Comparison of ENCODE assay signal across 13 mouse cellular contexts in the genomic region with DNA sequence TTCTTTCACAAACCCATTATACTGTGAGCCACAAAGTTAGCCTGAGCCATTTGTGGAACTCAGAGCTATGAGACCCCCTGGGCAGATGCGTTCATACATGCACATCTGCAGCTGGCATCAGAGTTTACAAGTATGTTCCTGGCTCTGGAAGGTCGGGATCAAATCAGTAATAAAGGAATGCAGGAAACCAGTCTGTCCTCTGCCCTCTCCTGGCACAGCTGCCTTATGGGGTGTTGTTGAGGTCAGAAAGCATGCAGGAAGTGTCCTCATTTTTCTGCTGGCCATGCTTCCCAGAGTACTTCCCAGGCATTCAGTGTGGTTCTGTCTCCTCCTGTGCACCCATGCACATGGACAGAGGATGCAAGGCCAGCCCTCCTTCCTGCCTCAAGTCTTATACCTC. TPM values are rescaled to one million over a fixed set of nuclear protein-coding genes. Genes with fewer than 3 reads are reported as not detected.
A peak's percentile ranks its signal among the peaks of the same experiment; 100 is the strongest.
DNase-seq lines count a peak whose midpoint lies in the region; ATAC-seq lines count a peak whose summit lies in the region.
"Had no signal": no experiment of that assay in that cellular context is flagged by ENCODE, and none has a peak within 500 bp of the region (broad histone marks: within the 10 kb centered on the region; RNA-seq: fewer than 3 reads in every experiment).

No protein-coding gene starts in this region.

- H3K36me3 ChIP-seq in heart, embryonic 16.5 days (ENCODE audit: control insufficient read depth, insufficient read depth) = no peaks in the 10 kb centered on the region
- 0 out of 2 replicates have a peak, but pooled peaks cover 11% of the 10 kb centered on the region for H3K36me3 ChIP-seq in embryonic facial prominence, embryonic 14.5 days (ENCODE audit: control insufficient read depth, insufficient read depth, low read length)
- H3K36me3 ChIP-seq in hindbrain, embryonic 11.5 days (ENCODE audit: control insufficient read depth, insufficient read depth, low read length) = peaks cover 4% of the 10 kb centered on the region; the same call in 1 of the 2 replicates

- H3K9me3 ChIP-seq in heart, embryonic 16.5 days (replicated peaks; ENCODE audit: control insufficient read depth, low read length) = no peaks in the 10 kb centered on the region
- no peaks in the 10 kb centered on the region for H3K9me3 ChIP-seq in embryonic facial prominence, embryonic 14.5 days (ENCODE audit: control insufficient read depth, low read length)
- H3K9me3 ChIP-seq in hindbrain, embryonic 11.5 days (ENCODE audit: control insufficient read depth, low read length) = no peaks in the 10 kb centered on the region
- H3K9me3 ChIP-seq: hindbrain, embryonic 15.5 days; liver, embryonic 13.5 days; midbrain, embryonic 10.5 days had no signal

- no peaks in the 10 kb centered on the region for H3K27me3 ChIP-seq in heart, embryonic 16.5 days (ENCODE audit: control insufficient read depth, insufficient read depth, low read length)
- H3K27me3 ChIP-seq in embryonic facial prominence, embryonic 14.5 days (replicated peaks; ENCODE audit: control insufficient read depth, insufficient read depth, low read length) = no peaks in the 10 kb centered on the region
- no peaks in the 10 kb centered on the region for H3K27me3 ChIP-seq in hindbrain, embryonic 11.5 days (ENCODE audit: control insufficient read depth, insufficient read depth, low read length)
- H3K27me3 ChIP-seq: hindbrain, embryonic 15.5 days; liver, embryonic 13.5 days had no signal

- no peak for ATAC-seq in heart, embryonic 16.5 days (replicated peaks; ENCODE audit: extremely low read depth, insufficient read depth, low FRiP score)
- no peak for ATAC-seq in embryonic facial prominence, embryonic 14.5 days (ENCODE audit: low read depth)
- ATAC-seq in hindbrain, embryonic 11.5 days (ENCODE audit: low FRiP score) = no peak

- H3K4me2 ChIP-seq in heart, embryonic 16.5 days (ENCODE audit: low read depth, low read length) = no peak overlapping the region
- H3K4me2 ChIP-seq in embryonic facial prominence, embryonic 14.5 days (ENCODE audit: low read depth, low read length) = no peak overlapping the region
- H3K4me2 ChIP-seq in hindbrain, embryonic 11.5 days (replicated peaks; ENCODE audit: low read depth, low read length) = no peak overlapping the region
- H3K4me2 ChIP-seq: hindbrain, embryonic 15.5 days; liver, embryonic 13.5 days had no signal

- H3K27ac ChIP-seq in heart, embryonic 16.5 days (ENCODE audit: low read length) = peak overlapping the region; percentile 22; the same call in 1 of the 2 replicates
- peak overlapping the region; percentile 16; the same call in 1 of the 2 replicates for H3K27ac ChIP-seq in embryonic facial prominence, embryonic 14.5 days (replicated peaks; ENCODE audit: low read depth, low read length)
- no peak overlapping the region for H3K27ac ChIP-seq in hindbrain, embryonic 11.5 days (ENCODE audit: low read depth, low read length)
- H3K27ac ChIP-seq: hindbrain, embryonic 15.5 days; liver, embryonic 13.5 days; midbrain, embryonic 10.5 days had no signal

- no peak for DNase-seq in heart, postnatal 36 days
- DNase-seq in Muller cell, postnatal 12 days (ENCODE audit: inconsistent ontology term) = peak; percentile 14
- DNase-seq in embryonic facial prominence, embryonic 14.5 days (ENCODE audit: low spot score) = no peak
- peak; percentile 50 to 62 for DNase-seq in kidney, postnatal 25 days
- DNase-seq in hindbrain, embryonic 11.5 days (ENCODE audit: low spot score) = no peak
- no peak for DNase-seq in right cerebral cortex, postnatal 4 days
- DNase-seq: adrenal gland, postnatal 10 days; liver, embryonic 13.5 days; thymus, postnatal 25 days had no signal

- H3K4me3 ChIP-seq in heart, embryonic 16.5 days (ENCODE audit: low read length) = no peak overlapping the region
- no peak overlapping the region for H3K4me3 ChIP-seq in embryonic facial prominence, embryonic 14.5 days (ENCODE audit: low read depth, low read length)
- no peak overlapping the region for H3K4me3 ChIP-seq in hindbrain, embryonic 11.5 days (ENCODE audit: low read depth, low read length)
- H3K4me3 ChIP-seq: hindbrain, embryonic 15.5 days; liver, embryonic 13.5 days; midbrain, embryonic 10.5 days had no signal

- WGBS in heart, embryonic 16.5 days = 65% methylated on average over 2 of the region's 2 CpGs
- WGBS in embryonic facial prominence, embryonic 14.5 days = 50% methylated on average over 2 of the region's 2 CpGs
- 85% methylated on average over 2 of the region's 2 CpGs for WGBS in hindbrain, embryonic 11.5 days

- no peak overlapping the region for H3K9ac ChIP-seq in heart, embryonic 16.5 days (ENCODE audit: low read length)
- no peak overlapping the region for H3K9ac ChIP-seq in embryonic facial prominence, embryonic 14.5 days (ENCODE audit: low read depth, low read length)
- H3K9ac ChIP-seq in hindbrain, embryonic 11.5 days (ENCODE audit: low read depth, low read length) = no peak overlapping the region
- H3K9ac ChIP-seq: hindbrain, embryonic 15.5 days; liver, embryonic 13.5 days had no signal

- intact Hi-C loops in heart, postnatal 36 days (cut with DNase I) = no loop called here

- H3K4me1 ChIP-seq in heart, embryonic 16.5 days (ENCODE audit: control insufficient read depth, insufficient read depth, low read length) = peaks cover 32% of the 10 kb centered on the region
- peaks cover 30% of the 10 kb centered on the region for H3K4me1 ChIP-seq in embryonic facial prominence, embryonic 14.5 days (ENCODE audit: control insufficient read depth, insufficient read depth, low read length)
- H3K4me1 ChIP-seq in hindbrain, embryonic 11.5 days (replicated peaks; ENCODE audit: control insufficient read depth, insufficient read depth, low read length) = no peaks in the 10 kb centered on the region
- H3K4me1 ChIP-seq: midbrain, embryonic 10.5 days had no signal

RNA-seq across cellular contexts. Expression of a gene that starts 48.1 kb away (rescaled TPM):
- polyA plus RNA-seq in heart, embryonic 16.5 days (2015; fragmentation: Nextera tagmentation; extraction: Ambion mirVana) = 4.5 and 6.6 TPM in 2 replicates
- total RNA-seq in heart, postnatal 36 days (2021) = 10 to 100 TPM; 34.3 to 38.1 TPM
- 13.5 and 13.8 TPM in 2 replicates for polyA plus RNA-seq in embryonic facial prominence, embryonic 14.5 days (2014; fragmentation: Nextera tagmentation; extraction: Ambion mirVana)
- polyA plus RNA-seq in hindbrain, embryonic 11.5 days (2014; fragmentation: Nextera tagmentation; extraction: Ambion mirVana) = 10.5 and 10.8 TPM in 2 replicates
- total RNA-seq: granulocyte monocyte progenitor cell, adult 5-6 weeks had no signal

RNA-seq across cellular contexts. Expression of a gene that starts 54.8 kb away (rescaled TPM):
- 15.1 and 15.9 TPM in 2 replicates for polyA plus RNA-seq in heart, embryonic 16.5 days (2015; fragmentation: Nextera tagmentation; extraction: Ambion mirVana)
- 10 to 100 TPM; 14.7 to 16.8 TPM for total RNA-seq in heart, postnatal 36 days (2021)
- 17.7 and 21.1 TPM in 2 replicates for polyA plus RNA-seq in embryonic facial prominence, embryonic 14.5 days (2014; fragmentation: Nextera tagmentation; extraction: Ambion mirVana)
- 32.3 and 35.3 TPM in 2 replicates for polyA plus RNA-seq in hindbrain, embryonic 11.5 days (2014; fragmentation: Nextera tagmentation; extraction: Ambion mirVana)

Comparison
In these comparisons a context has a peak if more than half of its experiments do, and no peak if none do; other contexts are left out.
1. DNase-seq: peak in Muller cell, postnatal 12 days (single experiment) and kidney, postnatal 25 days (2 of 2); none in heart, postnatal 36 days (0 of 2), embryonic facial prominence, embryonic 14.5 days (single experiment), hindbrain, embryonic 11.5 days (single experiment) and right cerebral cortex, postnatal 4 days (single experiment).